Mouse (Mus musculus) testis, adult 2 months (tissue): ENCODE measurements around the gene Lgals1.

Experiments
- CTCF ChIP-seq: fragments of 200-500 bp; IDR thresholded peaks from 2 replicates; pipeline ENCODE4 v1.5.1; 2012; ENCODE audit warnings: low read depth, mild to moderate bottlenecking, inconsistent platforms, low read length, moderate library complexity; ENCODE audit not compliant: control insufficient read depth, insufficient read depth, insufficient replicate concordance
- POLR2A ChIP-seq: fragments of 200-500 bp; IDR thresholded peaks from 2 replicates; pipeline ENCODE4 v1.6.1; 2012; ENCODE audit warnings: low read depth, mild to moderate bottlenecking, inconsistent platforms, low read length, moderate library complexity; ENCODE audit not compliant: control insufficient read depth

DNA sequence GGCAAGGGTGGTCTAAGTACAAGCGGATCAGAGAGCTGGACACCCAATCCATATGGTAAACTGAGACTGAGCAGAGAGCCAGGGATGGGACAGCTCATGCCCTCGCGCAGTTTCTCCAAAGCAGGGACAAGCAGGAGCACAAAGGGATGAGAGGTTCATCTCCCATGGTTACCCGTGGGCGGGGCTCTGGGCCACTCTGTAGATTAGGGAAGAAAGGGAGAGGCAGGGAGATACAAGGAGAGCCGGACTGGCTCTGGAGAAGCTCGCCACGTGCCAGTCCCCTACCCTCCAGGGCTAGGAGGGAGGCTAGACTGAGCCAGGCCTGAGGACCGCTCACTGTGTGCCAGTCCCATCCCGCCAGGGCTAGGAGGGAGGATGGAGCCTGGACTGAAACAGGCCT is 10.8 kb downstream of the Lgals1 start:
- no peak for TF ChIP-seq POLR2A
- no peak for TF ChIP-seq CTCF
